Mouse (Mus musculus) lung, embryonic 15.5 days (tissue): ENCODE data around the gene Rfx4. TPM values are rescaled to one million over a fixed set of nuclear protein-coding genes. Genes with fewer than 3 reads are reported as not detected.

ENCODE experiments used
- ATAC-seq: fragments of 200-750 bp; cut with Nextera tagmentation; 2 replicates; pipeline ENCODE4 v1.8.0; 2017; ENCODE audit warnings: moderate number of reproducible peaks, borderline replicate concordance; ENCODE audit not compliant: low FRiP score, low TSS enrichment; ENCODE audit errors: extremely low read depth
- H3K27ac ChIP-seq: fragments of 300-500 bp; sonication (generic); 2 replicates; pipeline ENCODE4 v1.5.1; 2015; ENCODE audit warnings: moderate library complexity, mild to moderate bottlenecking, inconsistent platforms
- H3K27me3 ChIP-seq: fragments of 300-500 bp; sonication (generic); 2 replicates; pipeline ENCODE4 v1.6.1; 2015; ENCODE audit warnings: inconsistent platforms
- H3K36me3 ChIP-seq: fragments of 300-500 bp; sonication (generic); 2 replicates; pipeline ENCODE4 v1.6.1; 2015; ENCODE audit warnings: inconsistent platforms
- H3K4me1 ChIP-seq: fragments of 300-500 bp; sonication (generic); 2 replicates; pipeline ENCODE4 v1.6.1; 2015; ENCODE audit warnings: inconsistent platforms
- H3K4me2 ChIP-seq: fragments of 300-500 bp; sonication (generic); 2 replicates; pipeline ENCODE4 v1.6.1; 2015; ENCODE audit warnings: inconsistent platforms, mild to moderate bottlenecking, moderate library complexity
- H3K4me3 ChIP-seq: fragments of 300-500 bp; sonication (generic); 2 replicates; pipeline ENCODE4 v1.5.1; 2015; ENCODE audit warnings: mild to moderate bottlenecking, inconsistent platforms
- H3K9ac ChIP-seq: fragments of 300-500 bp; sonication (generic); 2 replicates; pipeline ENCODE4 v1.6.1; 2015; ENCODE audit warnings: inconsistent platforms
- H3K9me3 ChIP-seq: fragments of 300-500 bp; sonication (generic); 2 replicates; pipeline ENCODE4 v1.6.1; 2016; ENCODE audit warnings: inconsistent platforms
- WGBS: fragments of 180-500 bp; shearing (Covaris S2); methylation state at CpG from one replicate; pipeline ENCODE4 v1.1.7; 2015; 5-methylcytosine and 5-hydroxymethylcytosine counted together
- polyA plus RNA-seq: library from polyadenylated mRNA; unstranded; fragments of >200 nt; fragmentation: Nextera tagmentation; extraction: Ambion mirVana; gene quantifications from 2 replicates; pipeline ENCODE4 v1.2.1, GENCODE M21; 2015

Rfx4 gene
- polyA plus RNA-seq, 1 experiment from 2014 or later = not detected

- 88% methylated on average over 3 of the region's 3 CpGs for WGBS
- H3K4me1 ChIP-seq = peaks cover 6% of the 10 kb centered on the region
- H3K9me3 ChIP-seq = no peaks in the 10 kb centered on the region
These were observed 152.6 kb downstream of the Rfx4 start for GRCm38 (mm10) chr10:84908471-84908870.

DNA sequence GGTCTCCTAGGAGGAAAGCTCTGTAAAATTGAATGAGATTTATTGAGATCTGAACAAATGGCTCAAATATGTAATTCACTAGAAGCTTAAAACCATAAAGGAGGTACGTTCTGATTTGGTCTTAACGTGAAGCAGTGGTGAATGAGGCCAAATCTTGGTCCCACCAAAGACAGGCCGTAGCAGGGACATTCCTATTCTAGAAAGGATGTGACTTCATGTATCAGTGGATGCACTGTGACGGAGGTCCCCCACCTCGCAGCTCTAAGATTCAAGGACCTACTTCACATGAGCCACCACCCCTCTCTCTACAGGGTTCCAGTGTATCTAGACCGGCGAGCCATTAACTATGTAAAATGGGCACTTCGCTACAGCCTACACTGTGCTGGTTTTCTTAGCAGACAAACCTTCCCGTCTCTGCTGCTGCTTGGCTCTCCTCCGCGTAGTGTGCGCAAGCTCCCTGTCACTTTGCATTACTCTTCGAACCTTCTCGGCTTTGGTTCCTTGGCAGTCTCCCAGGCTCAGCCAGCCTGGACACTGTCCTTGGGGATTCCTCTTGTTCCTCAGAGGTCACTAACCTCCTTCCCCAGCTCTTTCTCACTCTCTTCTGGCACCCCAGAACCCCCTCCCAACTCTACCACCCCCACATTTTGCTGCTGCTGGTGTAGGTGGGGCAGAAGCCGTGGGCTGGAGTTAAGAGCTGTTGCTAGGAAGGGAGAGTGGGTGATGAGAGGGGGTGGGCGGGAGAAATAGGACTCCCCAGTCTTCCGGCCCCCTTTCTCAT lies 153.3 kb downstream of the Rfx4 start:
- no peak overlapping the region for H3K4me2 ChIP-seq
- no peaks in the 10 kb centered on the region for H3K4me1 ChIP-seq
- no peaks in the 10 kb centered on the region for H3K27me3 ChIP-seq
- 71% methylated on average over 17 of the region's 17 CpGs for WGBS
- H3K27ac ChIP-seq = no peak overlapping the region
- H3K4me3 ChIP-seq = no peak overlapping the region
- no peaks in the 10 kb centered on the region for H3K9me3 ChIP-seq
- 0 out of 2 replicates have a peak, but pooled peaks have one; percentile 19 for ATAC-seq
- no peaks in the 10 kb centered on the region for H3K36me3 ChIP-seq
- no peak overlapping the region for H3K9ac ChIP-seq

More at GRCm38 (mm10) chr10:84908471-84908870, 152.6 kb downstream of the Rfx4 start:
- ATAC-seq = no peak
- Histone ChIP-seq H3K4me2 (no peak overlapping the region), H3K4me3 (no peak overlapping the region), H3K9ac (no peak overlapping the region), H3K27ac (no peak overlapping the region), H3K27me3 (no peaks in the 10 kb centered on the region), H3K36me3 (no peaks in the 10 kb centered on the region)

DNA sequence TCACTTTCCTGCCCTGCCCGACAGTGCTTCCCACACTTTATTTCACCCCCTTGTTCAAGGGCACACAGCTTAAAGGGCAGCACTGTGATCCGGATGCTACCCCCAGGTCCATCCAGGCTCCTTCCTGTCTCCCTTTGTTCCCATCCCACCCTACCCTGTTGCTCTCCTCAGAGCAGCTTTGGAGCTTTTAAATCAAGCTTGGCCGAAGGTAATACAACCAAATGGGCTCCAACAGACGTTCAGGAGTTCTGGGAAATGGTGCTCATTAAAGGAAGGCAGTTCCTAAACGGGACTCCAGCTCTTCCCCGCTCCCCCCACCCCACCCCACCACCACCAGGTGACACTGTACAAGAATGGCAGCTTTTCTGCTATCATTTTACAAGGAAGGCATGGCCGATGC lies 154.3 kb downstream of the Rfx4 start:
- Histone ChIP-seq H3K4me1 (no peaks in the 10 kb centered on the region), H3K4me3 (no peak overlapping the region), H3K36me3 (no peaks in the 10 kb centered on the region), H3K9ac (no peak overlapping the region), H3K27ac (no peak overlapping the region), H3K4me2 (no peak overlapping the region), H3K9me3 (no peaks in the 10 kb centered on the region), H3K27me3 (no peaks in the 10 kb centered on the region)
- 57% methylated on average over 7 of the region's 7 CpGs for WGBS
- no peak for ATAC-seq

DNA sequence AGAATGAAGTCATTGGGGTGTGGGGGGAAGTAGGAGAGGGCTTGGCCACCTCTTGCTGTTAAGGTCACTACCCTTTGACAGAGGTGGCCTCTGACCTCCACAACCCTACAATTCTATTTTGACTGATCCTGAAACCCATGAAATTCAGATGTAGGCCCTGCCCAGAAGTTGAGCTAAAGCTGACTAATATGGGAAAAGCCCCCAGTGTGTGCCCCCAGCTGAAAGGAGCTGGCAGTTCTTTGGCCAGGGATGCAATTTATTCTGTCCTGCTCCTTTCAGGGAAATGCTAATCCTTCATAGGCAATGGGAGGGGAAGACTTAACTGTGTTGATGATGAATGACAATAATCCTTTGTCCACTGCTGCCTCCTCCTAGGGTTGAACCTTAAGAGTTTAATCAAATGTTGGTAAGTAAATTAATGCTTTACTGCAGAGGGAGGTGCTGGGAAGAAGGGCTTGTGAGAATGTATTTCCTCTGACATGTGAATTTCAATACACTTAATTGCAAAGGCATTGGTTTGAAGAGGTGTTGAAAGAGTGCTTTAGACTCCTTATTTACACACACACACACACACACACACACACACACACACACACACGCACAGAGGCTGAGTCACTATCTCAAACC lies 155.0 kb downstream of the Rfx4 start:
- Histone ChIP-seq H3K36me3 (no peaks in the 10 kb centered on the region), H3K9ac (no peak overlapping the region), H3K27ac (no peak overlapping the region), H3K4me3 (no peak overlapping the region), H3K4me2 (no peak overlapping the region), H3K9me3 (no peaks in the 10 kb centered on the region), H3K4me1 (no peaks in the 10 kb centered on the region), H3K27me3 (no peaks in the 10 kb centered on the region)
- no peak for ATAC-seq
- WGBS = 75% methylated on average over 1 of the region's 1 CpGs

DNA sequence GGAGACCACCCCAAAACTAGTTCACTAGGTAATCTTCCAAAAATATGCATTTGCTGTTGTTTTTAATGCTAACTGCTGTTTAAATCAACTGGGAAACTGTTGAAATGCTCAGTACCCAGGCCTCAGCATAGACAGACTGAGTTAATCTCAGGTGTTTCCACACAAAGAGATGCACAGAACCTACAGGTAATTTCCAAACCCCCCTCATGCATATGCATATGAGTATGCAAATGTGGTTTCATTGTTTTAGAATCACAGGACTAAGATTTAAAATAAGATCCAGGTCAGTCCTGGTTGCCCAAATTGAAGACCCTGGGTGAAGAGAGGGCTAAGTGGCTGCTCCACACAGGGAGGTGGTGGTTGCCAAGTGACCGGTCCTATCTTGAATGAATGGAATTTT lies 157.3 kb downstream of the Rfx4 start:
- H3K4me3 ChIP-seq = no peak overlapping the region
- no peaks in the 10 kb centered on the region for H3K36me3 ChIP-seq
- H3K27ac ChIP-seq = no peak overlapping the region
- peaks cover 3% of the 10 kb centered on the region for H3K4me1 ChIP-seq
- 52% methylated on average over 1 of the region's 1 CpGs for WGBS
- H3K4me2 ChIP-seq = no peak overlapping the region
- H3K27me3 ChIP-seq = no peaks in the 10 kb centered on the region
- no peak overlapping the region for H3K9ac ChIP-seq
- ATAC-seq = no peak
- H3K9me3 ChIP-seq = no peaks in the 10 kb centered on the region

- no peak overlapping the region for H3K4me2 ChIP-seq
- H3K4me1 ChIP-seq = peaks cover 17% of the 10 kb centered on the region
- WGBS = 75% methylated on average over 6 of the region's 6 CpGs
- ATAC-seq = no peak
- H3K4me3 ChIP-seq = no peak overlapping the region
- no peaks in the 10 kb centered on the region for H3K9me3 ChIP-seq
- H3K9ac ChIP-seq = no peak overlapping the region
- H3K27ac ChIP-seq = no peak overlapping the region
- H3K36me3 ChIP-seq = no peaks in the 10 kb centered on the region
- no peaks in the 10 kb centered on the region for H3K27me3 ChIP-seq
These were observed 159.6 kb downstream of the Rfx4 start for GRCm38 (mm10) chr10:84915476-84915875.

DNA sequence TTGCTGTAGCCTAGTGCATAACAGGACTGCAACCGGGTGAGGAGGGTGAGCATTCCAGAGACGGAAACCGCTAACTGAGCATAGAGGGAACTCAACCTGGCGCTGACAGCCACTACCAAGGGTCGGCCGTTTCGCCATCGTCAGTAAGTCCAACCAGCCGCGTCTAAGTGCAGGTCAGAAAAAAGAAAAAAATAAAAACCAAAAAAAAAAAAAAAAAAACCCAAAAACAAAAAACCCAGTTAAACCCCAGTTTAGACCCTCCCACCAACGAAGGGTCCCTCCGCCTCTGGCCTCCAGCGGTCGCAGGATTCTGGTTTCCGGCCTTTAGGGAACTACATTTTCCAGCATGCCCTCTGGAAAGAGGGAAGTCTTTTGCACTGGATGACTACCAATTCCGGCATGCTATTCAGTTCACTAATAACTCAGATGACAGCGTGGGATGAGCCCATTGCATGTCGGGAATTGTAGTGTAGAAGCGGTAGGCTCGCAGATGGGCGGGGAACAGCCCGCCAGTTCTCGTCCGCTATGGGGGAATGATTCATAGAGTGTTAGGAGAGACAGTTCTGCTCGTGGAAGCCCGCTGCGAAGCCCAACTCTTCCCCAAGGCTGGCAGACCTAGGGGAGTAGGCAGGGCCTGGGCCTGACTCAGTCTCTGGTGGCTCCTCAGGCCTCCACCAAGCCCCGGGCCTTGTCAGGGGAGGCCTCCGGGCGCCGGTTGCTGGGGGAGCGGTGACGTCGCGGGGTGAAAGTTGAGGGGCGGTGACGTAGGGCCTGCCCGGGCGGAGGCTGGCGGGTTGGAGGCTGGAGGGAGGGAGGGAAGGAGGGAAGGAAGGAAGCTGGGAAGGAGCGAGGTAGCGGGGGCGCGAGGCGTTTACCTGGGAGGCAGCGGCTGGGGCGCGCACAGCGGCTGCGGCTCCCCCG lies 161.2 kb downstream of the Rfx4 start, which contains the start of gene Ric8b:
Gene Ric8b, plus strand, starts transcription at position 807 of the 921 bp plus-strand sequence.
- H3K27me3 ChIP-seq = no peaks in the 10 kb centered on the region
- H3K4me1 ChIP-seq = peaks cover 17% of the 10 kb centered on the region
- ATAC-seq = peak; percentile 98
- H3K36me3 ChIP-seq = no peaks in the 10 kb centered on the region
- peak within 1 kb of the TSS; percentile 83 for H3K9ac ChIP-seq
- H3K4me2 ChIP-seq = peak within 1 kb of the TSS; percentile 64
- WGBS = under 1% methylated on average over 48 of the region's 51 CpGs
- H3K4me3 ChIP-seq = peak within 1 kb of the TSS; percentile 91
- H3K9me3 ChIP-seq = no peaks in the 10 kb centered on the region
- peak within 1 kb of the TSS; percentile 99 for H3K27ac ChIP-seq

DNA sequence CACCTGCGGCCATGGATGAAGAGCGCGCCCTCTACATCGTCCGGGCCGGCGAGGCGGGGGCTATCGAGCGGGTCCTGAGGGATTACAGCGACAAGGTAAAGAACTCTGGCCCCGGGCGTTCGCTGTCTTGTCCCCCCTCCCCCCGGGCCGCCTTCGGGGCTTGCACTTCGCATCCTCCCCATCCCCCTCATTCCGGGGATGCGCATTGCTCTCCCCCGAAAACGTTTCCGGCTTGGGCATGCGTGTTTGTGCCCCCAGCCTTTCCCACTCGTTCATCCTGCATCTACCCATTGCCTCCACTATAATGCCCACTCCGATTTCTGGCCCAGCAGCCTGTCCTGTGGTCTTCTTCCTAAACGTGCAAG lies 161.9 kb downstream of the Rfx4 start:
- 1% methylated on average over 27 of the region's 27 CpGs for WGBS
- Histone ChIP-seq H3K27ac (peak overlapping the region; percentile 99), H3K4me1 (peaks cover 17% of the 10 kb centered on the region), H3K9me3 (no peaks in the 10 kb centered on the region), H3K9ac (peak overlapping the region; percentile 83), H3K27me3 (no peaks in the 10 kb centered on the region), H3K4me2 (peak overlapping the region; percentile 64), H3K36me3 (no peaks in the 10 kb centered on the region), H3K4me3 (peak overlapping the region; percentile 91)
- ATAC-seq = peak; percentile 0; the same call in 1 of the 2 replicates

DNA sequence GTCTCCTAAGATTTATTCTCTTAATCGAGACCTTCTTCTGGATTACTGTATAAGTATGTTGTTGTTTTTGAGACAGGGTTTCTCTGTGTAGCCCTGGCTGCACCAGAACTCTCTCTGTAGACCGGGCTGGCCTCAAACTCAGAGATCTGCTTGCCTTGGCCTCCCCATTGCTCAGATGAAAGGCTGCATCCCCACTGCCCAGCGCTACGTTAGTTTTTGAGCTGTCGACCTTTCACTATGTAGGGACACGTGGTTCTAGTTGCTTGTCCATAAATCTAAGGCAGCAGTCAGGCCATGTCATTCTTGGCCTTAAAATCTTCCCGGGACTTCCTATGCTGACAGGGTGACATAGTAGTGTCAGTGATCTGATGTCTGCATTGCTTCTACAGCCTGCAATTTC lies 170.5 kb downstream of the Rfx4 start:
- WGBS = 58% methylated on average over 7 of the region's 7 CpGs
- no peak overlapping the region for H3K27ac ChIP-seq
- ATAC-seq = no peak

DNA sequence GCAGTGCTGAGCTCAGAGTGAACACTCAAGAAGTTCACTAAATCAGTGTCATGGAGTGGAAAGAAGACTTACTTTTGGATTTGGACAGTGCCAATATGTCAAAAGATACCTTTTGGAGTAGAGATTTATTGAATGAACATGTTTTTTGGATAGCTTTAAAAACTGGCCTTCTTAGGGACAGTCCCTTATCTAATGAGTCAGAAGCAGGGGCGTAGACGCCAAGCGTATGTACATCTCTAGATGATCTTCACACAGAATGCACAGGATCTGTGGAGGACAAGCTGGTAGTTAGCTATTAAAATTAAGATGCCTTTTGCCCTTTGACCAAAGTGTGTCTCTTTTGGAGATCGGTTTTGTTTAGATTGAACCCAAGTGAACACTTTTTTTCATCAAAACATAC lies 171.0 kb downstream of the Rfx4 start:
- WGBS = 82% methylated on average over 4 of the region's 4 CpGs
- Histone ChIP-seq H3K27ac (no peak overlapping the region), H3K4me2 (no peak overlapping the region), H3K9me3 (no peaks in the 10 kb centered on the region), H3K36me3 (peaks cover 6% of the 10 kb centered on the region), H3K27me3 (no peaks in the 10 kb centered on the region), H3K4me1 (peaks cover 4% of the 10 kb centered on the region; the same call in 1 of the 2 replicates), H3K9ac (no peak overlapping the region), H3K4me3 (no peak overlapping the region)
- no peak for ATAC-seq

More for the DNA sequence above, 170.5 kb downstream of the Rfx4 start:
- H3K9ac ChIP-seq = no peak overlapping the region
- H3K36me3 ChIP-seq = peaks cover 6% of the 10 kb centered on the region
- no peak overlapping the region for H3K4me3 ChIP-seq
- no peaks in the 10 kb centered on the region for H3K9me3 ChIP-seq
- H3K27me3 ChIP-seq = no peaks in the 10 kb centered on the region
- no peaks in the 10 kb centered on the region for H3K4me1 ChIP-seq
- no peak overlapping the region for H3K4me2 ChIP-seq

GRCm38 (mm10) chr10:84928465-84928864 lies 172.6 kb downstream of the Rfx4 start:
- Histone ChIP-seq H3K27ac (no peak overlapping the region), H3K9ac (no peak overlapping the region), H3K4me2 (no peak overlapping the region), H3K9me3 (no peaks in the 10 kb centered on the region), H3K4me1 (peaks cover 7% of the 10 kb centered on the region; the same call in 1 of the 2 replicates), H3K4me3 (no peak overlapping the region), H3K27me3 (no peaks in the 10 kb centered on the region), H3K36me3 (peaks cover 6% of the 10 kb centered on the region)
- no peak for ATAC-seq
- 90% methylated on average over 4 of the region's 4 CpGs for WGBS
